Mouse (Mus musculus) liver, adult 2 months (tissue): ENCODE measurements around the gene Sub1.

ENCODE experiments used
- CTCF ChIP-seq: fragments of 200-500 bp; IDR thresholded peaks from 2 replicates; pipeline ENCODE4 v1.5.1; 2011; ENCODE audit warnings: low read depth, low read length, control low read depth
- POLR2A ChIP-seq: fragments of 200-500 bp; IDR thresholded peaks from 2 replicates; pipeline ENCODE4 v1.6.1; 2011; ENCODE audit warnings: low read length, control low read depth; ENCODE audit not compliant: insufficient read depth; ENCODE audit errors: extremely low read depth

DNA sequence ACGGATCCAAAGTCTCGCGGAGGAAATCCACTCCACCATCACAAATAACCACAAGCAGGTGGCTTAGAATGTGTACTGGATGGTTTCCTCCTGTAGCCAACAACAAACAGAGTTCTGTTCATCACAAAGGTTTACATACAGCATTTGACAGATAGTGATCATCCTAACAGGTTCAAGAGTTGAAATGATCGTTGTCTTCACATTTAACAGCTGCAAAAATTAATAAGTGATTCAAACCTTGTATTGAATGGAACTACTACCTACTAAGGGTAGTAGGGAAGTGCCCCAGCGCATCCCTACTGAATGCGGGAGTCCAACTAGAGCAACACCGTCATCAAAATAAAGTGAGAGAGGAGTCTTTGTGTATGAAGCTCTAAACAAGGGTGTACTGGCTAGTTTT lies at the start of gene Sub1:
- TF ChIP-seq CTCF = no peak
- no peak for TF ChIP-seq POLR2A
